Mouse (Mus musculus): ENCODE measurements around the gene Gdi2. TPM values are rescaled to one million over a fixed set of nuclear protein-coding genes. Genes with fewer than 3 reads are reported as not detected.
"Not testable (repeated sequence)": the region's sequence is repeated elsewhere in the genome, so short reads cannot be mapped to it uniquely, and the experiment has no call there.

The Gdi2 gene
- polyA plus RNA-seq, 1 experiment, result 234 TPM

GRCm38 (mm10) chr13:3526328-3526727 is 11.5 kb upstream of the Gdi2 start:
- Histone ChIP-seq H3K27me3 (ENCODE audit: control insufficient read depth, insufficient read depth, low read length) (no peaks in the 10 kb centered on the region), H3K27ac (ENCODE audit: insufficient read depth, low read length) (no peak overlapping the region), H3K4me1 (ENCODE audit: control insufficient read depth, insufficient read depth, low read length) (peaks cover 6% of the 10 kb centered on the region), H3K4me3 (replicated peaks; ENCODE audit: insufficient read depth, low read depth, low read length) (no peak overlapping the region)
- no peak for DNase-seq
- no peak for TF ChIP-seq POLR2A (IDR thresholded peaks at IDR 0.05; ENCODE audit: borderline replicate concordance, insufficient read depth, low read length)
- TF ChIP-seq CTCF (IDR thresholded peaks at IDR 0.05; ENCODE audit: borderline replicate concordance, insufficient read depth, low read depth, low read length), result no peak
- 93% methylated on average over 8 of the region's 8 CpGs for WGBS

DNA sequence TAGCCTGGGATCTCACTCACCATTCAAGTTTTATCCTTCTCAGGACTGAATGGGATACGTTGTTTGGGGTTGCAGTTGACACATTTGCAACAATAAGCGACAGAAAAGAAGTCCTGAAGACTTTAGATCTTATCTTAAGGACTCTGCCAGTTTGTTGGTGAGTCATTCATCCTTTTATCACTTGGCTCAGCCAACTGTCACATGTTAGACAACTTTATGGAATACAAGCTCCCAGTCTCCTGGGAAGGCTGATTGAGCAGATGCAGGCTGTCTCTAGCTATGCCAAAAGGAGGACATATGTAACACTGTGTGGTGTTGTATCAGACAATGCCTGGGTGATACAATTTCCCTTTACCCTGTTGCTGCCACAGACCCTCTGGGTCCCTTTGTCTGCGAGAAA is 7.4 kb upstream of the Gdi2 start:
- no peaks in the 10 kb centered on the region for H3K4me1 ChIP-seq (ENCODE audit: control insufficient read depth, insufficient read depth, low read length)
- WGBS, result 51% methylated on average over 3 of the region's 3 CpGs
- H3K27me3 ChIP-seq (ENCODE audit: control insufficient read depth, insufficient read depth, low read length), result no peaks in the 10 kb centered on the region
- no peak for DNase-seq
- H3K4me3 ChIP-seq (replicated peaks; ENCODE audit: insufficient read depth, low read depth, low read length), result no peak overlapping the region
- H3K27ac ChIP-seq (ENCODE audit: insufficient read depth, low read length), result no peak overlapping the region
- TF ChIP-seq CTCF (IDR thresholded peaks at IDR 0.05; ENCODE audit: borderline replicate concordance, insufficient read depth, low read depth, low read length) (no peak), POLR2A (IDR thresholded peaks at IDR 0.05; ENCODE audit: borderline replicate concordance, insufficient read depth, low read length) (no peak)

- not testable (repeated sequence) for H3K27ac ChIP-seq (ENCODE audit: insufficient read depth, low read length)
Measured at GRCm38 (mm10) chr13:3531176-3531575, 6.7 kb upstream of the Gdi2 start.

GRCm38 (mm10) chr13:3531692-3532320 is 6.1 kb upstream of the Gdi2 start:
- Histone ChIP-seq H3K4me1 (ENCODE audit: control insufficient read depth, insufficient read depth, low read length) (no peaks in the 10 kb centered on the region), H3K27me3 (ENCODE audit: control insufficient read depth, insufficient read depth, low read length) (no peaks in the 10 kb centered on the region), H3K27ac (ENCODE audit: insufficient read depth, low read length) (no peak overlapping the region), H3K4me3 (replicated peaks; ENCODE audit: insufficient read depth, low read depth, low read length) (no peak overlapping the region)
- TF ChIP-seq POLR2A (IDR thresholded peaks at IDR 0.05; ENCODE audit: borderline replicate concordance, insufficient read depth, low read length) (no peak), CTCF (IDR thresholded peaks at IDR 0.05; ENCODE audit: borderline replicate concordance, insufficient read depth, low read depth, low read length) (no peak)
- no peak for DNase-seq
- 67% methylated on average over 10 of the region's 10 CpGs for WGBS

More at GRCm38 (mm10) chr13:3531176-3531575, 6.7 kb upstream of the Gdi2 start:
- DNase-seq; H3K4me3 ChIP-seq (replicated peaks; ENCODE audit: insufficient read depth, low read depth, low read length); H3K27me3 ChIP-seq (ENCODE audit: control insufficient read depth, insufficient read depth, low read length); H3K4me1 ChIP-seq (ENCODE audit: control insufficient read depth, insufficient read depth, low read length): not testable (repeated sequence)
- 41% methylated on average over 2 of the region's 2 CpGs for WGBS

- H3K27me3 ChIP-seq (ENCODE audit: control insufficient read depth, insufficient read depth, low read length), result no peaks in the 10 kb centered on the region
- no peak overlapping the region for H3K4me3 ChIP-seq (replicated peaks; ENCODE audit: insufficient read depth, low read depth, low read length)
- TF ChIP-seq POLR2A (IDR thresholded peaks at IDR 0.05; ENCODE audit: borderline replicate concordance, insufficient read depth, low read length) (no peak), CTCF (IDR thresholded peaks at IDR 0.05; ENCODE audit: borderline replicate concordance, insufficient read depth, low read depth, low read length) (no peak)
- no peaks in the 10 kb centered on the region for H3K4me1 ChIP-seq (ENCODE audit: control insufficient read depth, insufficient read depth, low read length)
- no peak overlapping the region for H3K27ac ChIP-seq (ENCODE audit: insufficient read depth, low read length)
- no peak for DNase-seq
- WGBS, result 64% methylated on average over 4 of the region's 4 CpGs
Measured at GRCm38 (mm10) chr13:3532451-3532850, 5.4 kb upstream of the Gdi2 start.

GRCm38 (mm10) chr13:3534146-3534545 is 3.7 kb upstream of the Gdi2 start:
- no peak for TF ChIP-seq CTCF (IDR thresholded peaks at IDR 0.05; ENCODE audit: borderline replicate concordance, insufficient read depth, low read depth, low read length)
- no peak for TF ChIP-seq POLR2A (IDR thresholded peaks at IDR 0.05; ENCODE audit: borderline replicate concordance, insufficient read depth, low read length)
- Histone ChIP-seq H3K27me3 (ENCODE audit: control insufficient read depth, insufficient read depth, low read length) (no peaks in the 10 kb centered on the region), H3K4me3 (replicated peaks; ENCODE audit: insufficient read depth, low read depth, low read length) (no peak overlapping the region)

GRCm38 (mm10) chr13:3538223-3538968 is 533 bp downstream of the Gdi2 start:
- no peak for TF ChIP-seq POLR2A (IDR thresholded peaks at IDR 0.05; ENCODE audit: borderline replicate concordance, insufficient read depth, low read length)
- no peak for TF ChIP-seq CTCF (IDR thresholded peaks at IDR 0.05; ENCODE audit: borderline replicate concordance, insufficient read depth, low read depth, low read length)
- H3K27me3 ChIP-seq (ENCODE audit: control insufficient read depth, insufficient read depth, low read length), result no peaks in the 10 kb centered on the region
- peak overlapping the region; percentile 60 for H3K4me3 ChIP-seq (replicated peaks; ENCODE audit: insufficient read depth, low read depth, low read length)
- H3K4me1 ChIP-seq (ENCODE audit: control insufficient read depth, insufficient read depth, low read length), result peaks cover 6% of the 10 kb centered on the region; the same call in 1 of the 2 replicates
- peak overlapping the region; percentile 72 for H3K27ac ChIP-seq (ENCODE audit: insufficient read depth, low read length)
- WGBS, result under 1% methylated on average over 58 of the region's 59 CpGs
- DNase-seq, result peak; percentile 76 to 79

More at GRCm38 (mm10) chr13:3534146-3534545, 3.7 kb upstream of the Gdi2 start:
- no peak for DNase-seq
- Histone ChIP-seq H3K27ac (ENCODE audit: insufficient read depth, low read length) (no peak overlapping the region), H3K4me1 (ENCODE audit: control insufficient read depth, insufficient read depth, low read length) (no peaks in the 10 kb centered on the region)
- WGBS, result 96% methylated on average over 4 of the region's 4 CpGs

Data from cerebellum, adult 2 months (tissue).